Mouse (Mus musculus) thymus, postnatal 25 days (tissue): ENCODE data around the gene Foxc2.

ENCODE experiments used
- DNase-seq: peaks from one replicate; pipeline ENCODE4 v3.0.0; 2022

The Foxc2 gene

GRCm38 (mm10) chr8:121086004-121086900 is 29.7 kb upstream of the Foxc2 start:
- no peak for DNase-seq

- no peak for DNase-seq
Measured at GRCm38 (mm10) chr8:121088281-121088680, 27.7 kb upstream of the Foxc2 start.

- DNase-seq = no peak
Measured at GRCm38 (mm10) chr8:121088871-121089630, 26.9 kb upstream of the Foxc2 start.

GRCm38 (mm10) chr8:121089631-121090380 is 26.2 kb upstream of the Foxc2 start:
- no peak for DNase-seq

GRCm38 (mm10) chr8:121090716-121091115 is 25.3 kb upstream of the Foxc2 start:
- DNase-seq = no peak

GRCm38 (mm10) chr8:121092141-121092540 is 23.8 kb upstream of the Foxc2 start:
- no peak for DNase-seq

- peak; percentile 82 for DNase-seq
Measured at GRCm38 (mm10) chr8:121092627-121093026, 23.3 kb upstream of the Foxc2 start.

- DNase-seq = no peak
Measured at GRCm38 (mm10) chr8:121093496-121093895, 22.5 kb upstream of the Foxc2 start.

- peak; percentile 72 for DNase-seq
Measured at GRCm38 (mm10) chr8:121104049-121104818, 11.7 kb upstream of the Foxc2 start.

GRCm38 (mm10) chr8:121107668-121108656 is 8.0 kb upstream of the Foxc2 start, which contains the start of gene Mthfsd:
Gene Mthfsd, minus strand, starts transcription at chr8:121108392.
- peak; percentile 98 for DNase-seq

- DNase-seq = no peak
Measured at GRCm38 (mm10) chr8:121108657-121109056, 7.3 kb upstream of the Foxc2 start.

GRCm38 (mm10) chr8:121111145-121111907 is 4.6 kb upstream of the Foxc2 start:
- no peak for DNase-seq

- peak; percentile 97 for DNase-seq
Measured at GRCm38 (mm10) chr8:121113261-121113660, 2.7 kb upstream of the Foxc2 start.

- DNase-seq = no peak
Measured at GRCm38 (mm10) chr8:121115136-121115535, 835 bp upstream of the Foxc2 start.

GRCm38 (mm10) chr8:121116591-121117185 is 717 bp downstream of the Foxc2 start:
- DNase-seq = no peak

- DNase-seq = no peak
Measured at GRCm38 (mm10) chr8:121117186-121117651, 1.2 kb downstream of the Foxc2 start.

GRCm38 (mm10) chr8:121117906-121118305 is 1.9 kb downstream of the Foxc2 start:
- no peak for DNase-seq

- no peak for DNase-seq
Measured at GRCm38 (mm10) chr8:121118634-121119420, 2.9 kb downstream of the Foxc2 start.
